Mouse (Mus musculus): ENCODE data around the gene Mogat2. TPM values are rescaled to one million over a fixed set of nuclear protein-coding genes. Genes with fewer than 3 reads are reported as not detected.

The Mogat2 gene
- polyA plus RNA-seq, 1 experiment from 2014 or later: 3.2 TPM

DNA sequence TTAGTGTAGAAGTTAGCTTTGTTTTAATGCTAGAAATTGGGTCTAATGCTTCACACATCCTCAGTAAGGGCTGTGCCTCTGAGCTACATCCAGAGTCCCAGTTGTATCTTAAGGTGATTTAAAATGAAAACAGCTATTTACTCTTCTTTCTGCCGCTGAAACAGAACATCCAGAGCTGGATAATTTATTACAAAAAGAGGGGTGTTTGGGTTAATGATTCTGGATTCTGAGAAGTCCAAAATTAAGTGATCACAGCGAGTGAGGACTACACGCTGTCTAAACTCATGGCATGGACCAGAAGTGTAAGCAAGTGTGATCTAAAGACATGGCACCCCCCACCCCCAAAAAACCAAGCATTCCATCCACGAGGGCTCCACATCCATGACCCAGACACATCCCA, 44.5 kb downstream of the Mogat2 start:
- 87% methylated on average over 4 of the region's 4 CpGs for WGBS
- H3K4me2 ChIP-seq (ENCODE audit: low read length): no peak overlapping the region
- H3K9me3 ChIP-seq (replicated peaks; ENCODE audit: control insufficient read depth, low read length): no peaks in the 10 kb centered on the region
- no peak overlapping the region for H3K27ac ChIP-seq (ENCODE audit: low read depth, low read length)
- DNase-seq (ENCODE audit: low spot score) (no peak), ATAC-seq (no peak)
- H3K4me1 ChIP-seq (ENCODE audit: control insufficient read depth, insufficient read depth, low read length): no peaks in the 10 kb centered on the region
- H3K9ac ChIP-seq (ENCODE audit: low read length): no peak overlapping the region
- H3K27me3 ChIP-seq (replicated peaks; ENCODE audit: control insufficient read depth, insufficient read depth, low read length): no peaks in the 10 kb centered on the region
- no peak overlapping the region for H3K4me3 ChIP-seq (ENCODE audit: low read depth, low read length)
- H3K36me3 ChIP-seq (ENCODE audit: control insufficient read depth, insufficient read depth, low read length): no peaks in the 10 kb centered on the region

DNA sequence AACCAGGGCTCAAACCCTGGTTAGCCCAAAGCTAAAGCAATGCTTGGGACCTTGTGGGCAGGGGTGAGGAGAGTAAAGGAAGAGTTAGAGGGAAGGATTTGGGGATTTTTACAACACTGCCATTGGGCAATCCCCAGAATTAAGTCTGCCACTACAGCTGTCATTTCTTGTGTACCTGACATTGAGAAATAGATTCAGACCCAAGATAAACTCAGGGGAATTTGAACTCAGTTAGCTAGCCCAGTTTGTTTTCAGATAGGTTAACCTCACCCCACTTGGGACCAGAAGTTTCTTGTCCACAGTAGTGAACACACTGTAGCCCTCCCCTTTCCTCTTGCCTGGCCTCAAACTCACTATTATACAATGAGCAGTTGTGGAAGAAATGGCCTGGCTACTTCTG, 47.0 kb downstream of the Mogat2 start:
- H3K36me3 ChIP-seq (ENCODE audit: control insufficient read depth, insufficient read depth, low read length): no peaks in the 10 kb centered on the region
- no peaks in the 10 kb centered on the region for H3K4me1 ChIP-seq (ENCODE audit: control insufficient read depth, insufficient read depth, low read length)
- DNase-seq (ENCODE audit: low spot score): no peak
- no peak overlapping the region for H3K27ac ChIP-seq (ENCODE audit: low read depth, low read length)
- H3K9ac ChIP-seq (ENCODE audit: low read length): no peak overlapping the region
- H3K4me3 ChIP-seq (ENCODE audit: low read depth, low read length): no peak overlapping the region
- H3K27me3 ChIP-seq (replicated peaks; ENCODE audit: control insufficient read depth, insufficient read depth, low read length): no peaks in the 10 kb centered on the region
- no peak for ATAC-seq
- no peak overlapping the region for H3K4me2 ChIP-seq (ENCODE audit: low read length)
- H3K9me3 ChIP-seq (replicated peaks; ENCODE audit: control insufficient read depth, low read length): no peaks in the 10 kb centered on the region

DNA sequence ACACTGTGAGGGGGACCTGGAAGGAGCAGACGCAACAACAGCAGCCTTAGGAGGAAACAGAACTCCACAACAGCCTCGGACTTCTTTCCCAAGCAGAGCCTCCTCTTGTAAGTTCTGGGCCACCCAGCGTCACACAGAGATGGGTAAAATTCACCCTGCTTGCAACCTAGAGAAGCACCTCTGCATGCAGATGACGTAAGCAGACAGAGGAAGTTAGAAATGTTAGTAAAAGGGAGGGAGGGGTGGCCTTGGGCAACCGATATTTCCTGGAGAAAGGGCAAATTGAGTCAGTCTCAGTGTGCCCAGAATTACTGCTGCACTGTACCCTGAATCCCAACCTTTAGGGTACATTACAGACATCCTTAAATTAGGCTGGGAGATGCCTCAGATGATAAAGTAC, 48.5 kb downstream of the Mogat2 start:
- Histone ChIP-seq H3K27ac (ENCODE audit: low read depth, low read length) (no peak overlapping the region), H3K4me2 (ENCODE audit: low read length) (no peak overlapping the region), H3K4me3 (ENCODE audit: low read depth, low read length) (no peak overlapping the region), H3K9ac (ENCODE audit: low read length) (no peak overlapping the region), H3K4me1 (ENCODE audit: control insufficient read depth, insufficient read depth, low read length) (no peaks in the 10 kb centered on the region), H3K36me3 (ENCODE audit: control insufficient read depth, insufficient read depth, low read length) (no peaks in the 10 kb centered on the region), H3K27me3 (replicated peaks; ENCODE audit: control insufficient read depth, insufficient read depth, low read length) (no peaks in the 10 kb centered on the region), H3K9me3 (replicated peaks; ENCODE audit: control insufficient read depth, low read length) (no peaks in the 10 kb centered on the region)
- no peak for DNase-seq (ENCODE audit: low spot score)
- ATAC-seq: no peak
- WGBS: 91% methylated on average over 5 of the region's 5 CpGs

DNA sequence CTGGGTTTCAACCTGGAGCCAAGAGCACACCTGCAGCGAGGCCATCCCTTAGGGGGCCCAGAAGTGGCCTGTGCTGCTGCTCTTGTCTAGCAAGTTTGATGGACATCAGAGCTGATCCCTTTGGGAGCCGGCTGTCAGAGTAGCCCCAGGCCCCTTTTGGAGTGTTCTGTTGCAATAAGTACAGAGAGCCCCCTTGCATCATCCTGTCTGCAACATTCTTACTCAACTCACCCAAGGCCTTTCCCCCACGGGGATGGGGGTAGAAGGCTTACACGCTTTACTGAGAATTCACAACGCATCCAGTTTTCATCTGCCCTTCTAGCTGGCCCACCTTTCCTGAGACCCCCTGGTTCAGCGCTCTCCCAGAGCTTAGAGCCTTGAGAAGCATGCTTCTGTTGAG, 49.8 kb downstream of the Mogat2 start:
- no peak overlapping the region for H3K27ac ChIP-seq (ENCODE audit: low read depth, low read length)
- H3K27me3 ChIP-seq (replicated peaks; ENCODE audit: control insufficient read depth, insufficient read depth, low read length): no peaks in the 10 kb centered on the region
- DNase-seq (ENCODE audit: low spot score): no peak
- 88% methylated on average over 6 of the region's 6 CpGs for WGBS
- H3K4me3 ChIP-seq (ENCODE audit: low read depth, low read length): no peak overlapping the region
- H3K36me3 ChIP-seq (ENCODE audit: control insufficient read depth, insufficient read depth, low read length): no peaks in the 10 kb centered on the region
- H3K9me3 ChIP-seq (replicated peaks; ENCODE audit: control insufficient read depth, low read length): no peaks in the 10 kb centered on the region
- H3K4me1 ChIP-seq (ENCODE audit: control insufficient read depth, insufficient read depth, low read length): no peaks in the 10 kb centered on the region
- no peak for ATAC-seq
- no peak overlapping the region for H3K9ac ChIP-seq (ENCODE audit: low read length)
- H3K4me2 ChIP-seq (ENCODE audit: low read length): no peak overlapping the region

DNA sequence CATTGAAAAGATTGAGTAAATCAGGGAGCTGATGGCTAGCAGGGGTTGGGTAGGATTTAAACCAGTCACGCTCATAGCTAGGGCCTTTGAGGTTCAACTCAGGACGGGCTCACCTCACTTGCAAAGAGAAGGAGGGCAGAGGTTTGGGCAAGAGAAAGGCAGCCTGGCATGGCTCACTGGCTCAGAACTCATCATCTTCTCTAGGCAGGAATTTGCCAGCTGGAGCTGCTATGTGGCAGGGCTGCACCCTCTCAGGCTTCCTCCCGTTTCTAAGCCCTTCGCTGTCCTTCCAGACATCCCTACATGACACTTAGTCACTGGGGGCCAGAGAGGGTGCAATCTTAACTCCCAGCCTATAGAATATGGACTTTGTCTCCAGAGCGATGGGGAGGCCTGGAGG, 51.0 kb downstream of the Mogat2 start:
- 79% methylated on average over 5 of the region's 5 CpGs for WGBS

DNA sequence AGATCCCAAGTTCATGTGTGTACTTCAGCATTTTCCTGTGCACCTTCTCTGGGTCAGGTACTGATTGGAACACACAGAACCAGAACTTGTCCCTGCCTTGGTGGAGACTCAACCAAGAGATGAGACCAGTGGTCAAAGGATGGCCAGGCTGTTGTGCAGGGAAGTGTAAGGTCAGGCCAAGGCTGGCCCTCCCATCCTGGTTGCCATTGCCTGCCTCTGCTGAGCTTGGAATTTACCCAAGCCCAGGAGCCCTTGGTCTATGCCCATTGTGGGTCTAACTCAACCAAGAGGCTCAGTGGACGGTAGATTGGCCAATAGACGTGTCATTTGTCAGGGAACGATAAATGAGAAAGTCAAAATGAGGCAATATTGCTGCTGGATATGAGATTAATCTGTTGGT, 53.0 kb downstream of the Mogat2 start:
- H3K4me1 ChIP-seq (ENCODE audit: control insufficient read depth, insufficient read depth, low read length): no peaks in the 10 kb centered on the region
- WGBS: 91% methylated on average over 3 of the region's 3 CpGs
- H3K9me3 ChIP-seq (replicated peaks; ENCODE audit: control insufficient read depth, low read length): no peaks in the 10 kb centered on the region
- no peak overlapping the region for H3K9ac ChIP-seq (ENCODE audit: low read length)
- no peak overlapping the region for H3K27ac ChIP-seq (ENCODE audit: low read depth, low read length)
- DNase-seq (ENCODE audit: low spot score) (no peak), ATAC-seq (no peak)
- H3K27me3 ChIP-seq (replicated peaks; ENCODE audit: control insufficient read depth, insufficient read depth, low read length): no peaks in the 10 kb centered on the region; the same call in 1 of the 2 replicates
- H3K36me3 ChIP-seq (ENCODE audit: control insufficient read depth, insufficient read depth, low read length): no peaks in the 10 kb centered on the region
- H3K4me2 ChIP-seq (ENCODE audit: low read length): no peak overlapping the region
- no peak overlapping the region for H3K4me3 ChIP-seq (ENCODE audit: low read depth, low read length)

More for the DNA sequence above, 51.0 kb downstream of the Mogat2 start:
- no peak overlapping the region for H3K27ac ChIP-seq (ENCODE audit: low read depth, low read length)
- no peaks in the 10 kb centered on the region for H3K36me3 ChIP-seq (ENCODE audit: control insufficient read depth, insufficient read depth, low read length)
- H3K4me3 ChIP-seq (ENCODE audit: low read depth, low read length): no peak overlapping the region
- H3K4me2 ChIP-seq (ENCODE audit: low read length): no peak overlapping the region
- no peaks in the 10 kb centered on the region for H3K27me3 ChIP-seq (replicated peaks; ENCODE audit: control insufficient read depth, insufficient read depth, low read length)
- H3K9ac ChIP-seq (ENCODE audit: low read length): no peak overlapping the region
- no peaks in the 10 kb centered on the region for H3K9me3 ChIP-seq (replicated peaks; ENCODE audit: control insufficient read depth, low read length)
- H3K4me1 ChIP-seq (ENCODE audit: control insufficient read depth, insufficient read depth, low read length): no peaks in the 10 kb centered on the region
- ATAC-seq: no peak
- no peak for DNase-seq (ENCODE audit: low spot score)

DNA sequence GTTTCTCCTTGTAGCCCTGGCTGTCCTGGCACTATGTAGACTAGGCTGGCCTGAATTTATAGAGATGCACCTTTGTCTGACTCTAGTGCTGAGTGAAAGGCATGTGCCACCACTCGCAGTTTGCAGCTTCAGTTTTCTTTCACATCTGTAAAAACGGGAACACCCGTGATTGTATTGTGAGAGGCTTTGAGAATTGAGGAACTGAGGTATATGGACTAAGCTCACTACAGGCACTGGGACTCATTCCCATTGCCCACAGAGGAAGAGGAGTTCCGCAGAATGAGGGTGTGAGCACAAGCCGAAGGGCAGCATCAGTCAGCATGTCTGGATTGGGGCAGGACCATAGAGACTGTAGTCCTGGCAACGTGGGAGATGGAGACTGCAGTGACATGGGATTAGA, 54.7 kb downstream of the Mogat2 start:
- Histone ChIP-seq H3K4me3 (ENCODE audit: low read depth, low read length) (no peak overlapping the region), H3K27me3 (replicated peaks; ENCODE audit: control insufficient read depth, insufficient read depth, low read length) (no peaks in the 10 kb centered on the region; the same call in 1 of the 2 replicates), H3K4me1 (ENCODE audit: control insufficient read depth, insufficient read depth, low read length) (no peaks in the 10 kb centered on the region), H3K36me3 (ENCODE audit: control insufficient read depth, insufficient read depth, low read length) (no peaks in the 10 kb centered on the region), H3K4me2 (ENCODE audit: low read length) (no peak overlapping the region; the same call in 1 of the 2 replicates), H3K27ac (ENCODE audit: low read depth, low read length) (no peak overlapping the region), H3K9me3 (replicated peaks; ENCODE audit: control insufficient read depth, low read length) (no peaks in the 10 kb centered on the region), H3K9ac (ENCODE audit: low read length) (no peak overlapping the region)
- 67% methylated on average over 6 of the region's 6 CpGs for WGBS
- DNase-seq (ENCODE audit: low spot score): no peak
- ATAC-seq: no peak

DNA sequence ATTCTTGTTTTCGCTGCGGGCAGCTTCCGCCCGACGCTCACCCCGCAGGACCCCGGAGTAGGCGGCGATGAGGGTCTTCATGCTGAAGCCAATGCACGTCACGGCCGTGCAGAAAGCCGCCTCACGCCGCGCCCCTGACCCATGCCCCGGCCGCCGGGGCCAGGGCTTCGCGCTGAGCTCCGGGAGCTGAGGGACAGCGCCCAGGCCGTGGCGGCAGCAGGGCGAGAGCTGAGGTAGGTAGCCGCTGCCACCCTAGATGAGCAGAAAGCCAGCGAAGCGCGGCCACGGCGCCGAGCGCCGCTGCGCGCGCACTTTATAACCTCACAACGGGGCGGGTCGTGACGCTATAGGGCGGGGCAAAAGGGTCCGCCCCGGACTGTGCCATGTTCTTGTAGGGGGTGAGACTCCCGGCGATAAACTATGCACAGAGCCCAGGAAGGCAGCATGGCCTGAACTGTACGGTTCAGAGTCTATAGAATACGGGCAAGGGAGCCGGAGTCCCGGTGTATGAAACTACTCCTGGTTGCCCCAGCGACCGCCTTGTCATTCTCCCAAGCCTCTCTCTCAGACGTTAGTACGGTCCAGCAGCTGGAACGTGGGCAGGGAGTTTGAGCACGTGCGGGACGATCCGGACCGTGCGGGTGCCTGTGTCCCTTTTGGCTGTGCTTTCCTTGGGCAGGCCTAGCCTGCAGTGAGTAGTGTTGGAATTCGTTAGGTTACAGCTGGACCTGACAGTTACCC, 55.8 kb downstream of the Mogat2 start, which contains the start of gene Dgat2:
Dgat2 (minus strand) TSS at position 288 of the 741 bp plus-strand sequence.
- Histone ChIP-seq H3K27ac (ENCODE audit: low read depth, low read length) (peak within 1 kb of the TSS; percentile 50; the same call in 1 of the 2 replicates), H3K4me1 (ENCODE audit: control insufficient read depth, insufficient read depth, low read length) (no peaks in the 10 kb centered on the region), H3K27me3 (replicated peaks; ENCODE audit: control insufficient read depth, insufficient read depth, low read length) (no peaks in the 10 kb centered on the region; the same call in 1 of the 2 replicates), H3K9ac (ENCODE audit: low read length) (peak within 1 kb of the TSS; percentile 88), H3K4me3 (ENCODE audit: low read depth, low read length) (peak within 1 kb of the TSS; percentile 71), H3K36me3 (ENCODE audit: control insufficient read depth, insufficient read depth, low read length) (no peaks in the 10 kb centered on the region), H3K4me2 (ENCODE audit: low read length) (peak within 1 kb of the TSS; percentile 96), H3K9me3 (replicated peaks; ENCODE audit: control insufficient read depth, low read length) (no peaks in the 10 kb centered on the region)
- DNase-seq (ENCODE audit: low spot score) (peak; percentile 93), ATAC-seq (peak; percentile 95)
- under 1% methylated on average over 63 of the region's 63 CpGs for WGBS

DNA sequence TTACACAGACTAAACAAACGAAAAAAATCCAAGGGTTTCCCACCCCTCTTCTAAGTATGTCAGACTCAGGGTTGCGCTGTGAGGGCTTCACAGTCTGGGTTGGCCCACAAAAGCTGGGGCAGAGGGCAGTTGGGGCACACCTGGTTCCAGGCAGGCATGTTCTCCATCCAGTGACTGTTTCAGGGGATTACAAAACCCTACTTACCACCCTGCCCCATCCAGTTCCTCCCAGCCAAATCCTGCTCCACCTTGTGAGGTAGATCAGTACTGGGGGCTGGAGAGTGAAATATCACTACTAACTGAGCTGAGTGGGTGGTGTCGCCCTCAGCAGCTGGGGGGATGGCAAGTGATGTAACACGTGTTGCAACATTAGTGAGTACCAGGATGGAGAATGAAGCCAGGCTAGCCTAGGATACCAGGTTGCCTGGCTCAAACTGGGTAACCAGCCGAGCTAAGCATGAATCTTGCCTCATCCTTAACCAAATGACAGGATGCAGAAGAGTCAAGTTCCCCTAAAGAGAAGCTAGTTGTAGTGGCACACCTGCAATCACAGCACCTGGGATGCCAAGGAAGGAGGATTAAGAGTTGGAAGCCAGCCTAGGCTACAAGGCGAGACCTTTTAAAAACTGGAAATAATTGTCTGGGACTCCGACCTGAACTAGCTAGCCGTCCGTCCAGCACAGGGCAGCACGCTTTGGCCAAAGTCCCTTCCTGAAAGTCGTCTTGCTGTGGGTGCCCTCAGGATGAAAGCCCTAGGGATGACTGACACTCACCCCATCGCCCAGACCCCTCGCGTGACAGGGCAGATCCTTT, 56.6 kb downstream of the Mogat2 start:
- no peak overlapping the region for H3K27ac ChIP-seq (ENCODE audit: low read depth, low read length)
- DNase-seq (ENCODE audit: low spot score): no peak
- ATAC-seq: no peak

More for the DNA sequence above, 56.6 kb downstream of the Mogat2 start:
- Histone ChIP-seq H3K36me3 (ENCODE audit: control insufficient read depth, insufficient read depth, low read length) (no peaks in the 10 kb centered on the region), H3K4me1 (ENCODE audit: control insufficient read depth, insufficient read depth, low read length) (no peaks in the 10 kb centered on the region), H3K4me3 (ENCODE audit: low read depth, low read length) (peak overlapping the region; percentile 71), H3K9me3 (replicated peaks; ENCODE audit: control insufficient read depth, low read length) (no peaks in the 10 kb centered on the region), H3K4me2 (ENCODE audit: low read length) (peak overlapping the region; percentile 96), H3K9ac (ENCODE audit: low read length) (peak overlapping the region; percentile 88), H3K27me3 (replicated peaks; ENCODE audit: control insufficient read depth, insufficient read depth, low read length) (no peaks in the 10 kb centered on the region; the same call in 1 of the 2 replicates)
- 21% methylated on average over 14 of the region's 14 CpGs for WGBS
